Mouse (Mus musculus): Measurements from ENCODE around the gene Fitm1.

Gene Fitm1

GRCm38 (mm10) chr14:55567496-55567895, 7.9 kb upstream of the Fitm1 start:
- DNase-seq (ENCODE audit: low read depth, low spot score), result no peak

GRCm38 (mm10) chr14:55570588-55570987, 4.8 kb upstream of the Fitm1 start:
- no peak for DNase-seq (ENCODE audit: low read depth, low spot score)

- no peak for DNase-seq (ENCODE audit: low read depth, low spot score)
These were observed 3.7 kb upstream of the Fitm1 start for GRCm38 (mm10) chr14:55571760-55572159.

- DNase-seq (ENCODE audit: low read depth, low spot score), result no peak
These were observed 294 bp downstream of the Fitm1 start for GRCm38 (mm10) chr14:55575711-55576110.

- DNase-seq (ENCODE audit: low read depth, low spot score), result no peak
These were observed 959 bp downstream of the Fitm1 start for GRCm38 (mm10) chr14:55576376-55576775.

- DNase-seq (ENCODE audit: low read depth, low spot score), result peak; percentile 70
These were observed 2.7 kb downstream of the Fitm1 start, which contains the start of gene Psme1 for GRCm38 (mm10) chr14:55577871-55578667. Gene Psme1, plus strand, starts transcription at chr14:55578123.

GRCm38 (mm10) chr14:55578668-55579269, 3.4 kb downstream of the Fitm1 start:
- DNase-seq (ENCODE audit: low read depth, low spot score), result no peak

GRCm38 (mm10) chr14:55579511-55580496, 4.4 kb downstream of the Fitm1 start:
- DNase-seq (ENCODE audit: low read depth, low spot score), result peak; percentile 42

GRCm38 (mm10) chr14:55580731-55581130, 5.3 kb downstream of the Fitm1 start:
- no peak for DNase-seq (ENCODE audit: low read depth, low spot score)

GRCm38 (mm10) chr14:55581981-55582681, 6.7 kb downstream of the Fitm1 start:
- peak; percentile 47 for DNase-seq (ENCODE audit: low read depth, low spot score)

- no peak for DNase-seq (ENCODE audit: low read depth, low spot score)
These were observed 8.9 kb downstream of the Fitm1 start for GRCm38 (mm10) chr14:55584303-55584701.

GRCm38 (mm10) chr14:55584702-55585565, 9.5 kb downstream of the Fitm1 start, which contains the start of gene Emc9:
Gene Emc9, minus strand, starts transcription at chr14:55585302.
- peak; percentile 86 for DNase-seq (ENCODE audit: low read depth, low spot score)

GRCm38 (mm10) chr14:55585566-55585960, 10.1 kb downstream of the Fitm1 start:
- no peak for DNase-seq (ENCODE audit: low read depth, low spot score)

GRCm38 (mm10) chr14:55586149-55586548, 10.7 kb downstream of the Fitm1 start:
- no peak for DNase-seq (ENCODE audit: low read depth, low spot score)

GRCm38 (mm10) chr14:55589271-55589670, 13.9 kb downstream of the Fitm1 start:
- DNase-seq (ENCODE audit: low read depth, low spot score), result no peak

- no peak for DNase-seq (ENCODE audit: low read depth, low spot score)
These were observed 14.5 kb downstream of the Fitm1 start for GRCm38 (mm10) chr14:55589771-55590448.

GRCm38 (mm10) chr14:55590748-55591330, 15.4 kb downstream of the Fitm1 start, which contains the start of gene Psme2:
Gene Psme2, minus strand, starts transcription at chr14:55591113.
- peak; percentile 97 for DNase-seq (ENCODE audit: low read depth, low spot score)

- peak; percentile 96 for DNase-seq (ENCODE audit: low read depth, low spot score)
These were observed 16.0 kb downstream of the Fitm1 start, which contains the start of gene Rnf31 for GRCm38 (mm10) chr14:55591331-55591891. Gene Rnf31, plus strand, starts transcription at chr14:55591708.

- no peak for DNase-seq (ENCODE audit: low read depth, low spot score)
These were observed 16.8 kb downstream of the Fitm1 start for GRCm38 (mm10) chr14:55592226-55592625.
